Mouse (Mus musculus) heart, postnatal 36 days (tissue): ENCODE results near the gene Clec16a. TPM values are rescaled to one million over a fixed set of nuclear protein-coding genes. Genes with fewer than 3 reads are reported as not detected.
A peak's percentile ranks its signal among the peaks of the same experiment; 100 is the strongest.

Source experiments
- DNase-seq, 2 experiments: peaks; one replicate each; pipeline ENCODE4 v3.0.0; 2021 to 2022
- intact Hi-C: fragments of 180-260 bp; cut with DNase I; formaldehyde crosslinking; loops from one replicate; pipeline ENCODE4 v1.15.1; 2025
- total RNA-seq, 2 experiments: library from RNA; stranded (reverse); gene quantifications; 2 replicates each; pipeline ENCODE4 v1.2.3; 2021

Clec16a gene
- total RNA-seq, 2 experiments from 2014 or later = 52.8 TPM

DNA sequence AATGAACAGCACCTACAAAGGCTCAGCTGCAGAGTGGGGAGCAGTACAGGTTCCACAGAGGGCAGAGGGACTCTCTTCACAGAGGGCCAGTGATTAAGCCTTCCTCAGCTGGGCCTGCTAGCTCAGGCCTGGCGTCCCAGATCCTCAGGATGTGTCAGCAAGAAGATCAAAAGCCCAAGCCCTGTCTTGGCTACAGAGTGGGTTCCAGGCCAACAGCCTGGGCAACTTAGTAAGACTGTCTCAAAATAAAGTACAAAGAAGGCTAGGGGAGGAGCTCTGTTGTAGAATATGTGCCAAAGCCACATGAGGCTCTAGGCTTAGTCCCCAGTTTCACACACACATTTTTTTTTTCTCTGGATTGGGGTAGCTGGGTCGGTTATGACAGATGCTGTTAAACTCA lies 29.8 kb downstream of the Clec16a start:
- no peak for DNase-seq

DNA sequence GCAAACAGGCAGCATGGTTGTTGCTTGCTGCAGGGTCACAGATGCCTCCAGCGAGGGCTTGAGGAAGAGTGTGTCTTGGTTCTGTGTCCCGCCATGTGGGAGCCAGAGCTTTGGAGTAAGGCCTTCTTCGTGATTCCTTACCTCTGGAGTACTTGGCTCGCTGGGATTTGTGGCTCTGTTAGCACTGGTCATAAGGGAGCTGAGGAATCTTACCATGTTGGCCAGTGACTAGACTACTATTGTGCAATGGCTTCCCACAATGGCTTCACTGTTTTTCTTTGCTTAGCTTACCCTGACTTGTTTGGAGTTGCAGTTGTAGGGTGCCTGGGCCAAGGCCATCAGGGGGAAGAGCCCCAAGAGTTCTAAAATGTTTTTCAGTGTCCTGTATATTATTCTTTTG lies 30.8 kb downstream of the Clec16a start:
- intact Hi-C loops = no loop called here
- DNase-seq = no peak

More for the DNA sequence above, 29.8 kb downstream of the Clec16a start:
- intact Hi-C loops = no loop called here

DNA sequence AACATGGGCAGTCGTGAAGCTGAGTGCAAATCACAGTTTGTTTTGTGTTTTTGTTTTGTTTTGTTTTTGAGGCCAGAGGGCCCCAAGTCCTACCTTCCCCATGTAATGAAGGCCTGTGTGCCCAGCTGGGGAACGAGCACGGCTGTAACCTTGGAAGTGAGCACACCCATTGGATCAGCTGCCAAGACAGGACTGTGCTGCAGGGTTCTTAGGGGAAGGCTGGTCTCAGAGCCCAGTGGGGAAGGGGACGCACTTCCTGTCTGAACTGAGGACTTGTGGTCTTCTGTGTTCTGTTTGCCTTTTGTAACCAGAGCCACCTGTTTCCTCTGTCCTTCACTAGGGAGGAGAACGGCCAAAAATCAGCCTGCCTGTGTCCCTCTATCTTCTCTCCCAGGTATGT lies 32.4 kb downstream of the Clec16a start:
- no peak for DNase-seq
- intact Hi-C loops = no loop called here

DNA sequence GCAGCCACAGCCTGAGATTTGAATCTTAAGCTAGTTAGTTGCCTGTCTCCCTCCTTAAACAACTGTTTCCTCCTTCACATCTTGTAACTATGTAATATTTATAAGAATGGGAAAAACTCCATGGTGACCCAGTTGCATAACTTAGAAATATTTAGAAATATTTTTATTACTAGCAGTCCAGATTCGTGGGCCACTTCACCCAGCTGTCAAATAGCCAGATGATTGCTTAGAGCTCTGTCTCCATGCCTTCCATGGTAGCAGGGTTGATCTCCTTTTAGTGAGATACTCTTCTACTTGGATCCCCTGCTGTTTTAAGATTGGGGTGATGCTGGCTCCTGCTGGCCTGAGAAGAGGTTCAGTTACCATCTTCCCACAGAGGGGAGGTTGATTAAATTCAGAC lies 33.2 kb downstream of the Clec16a start:
- intact Hi-C loops = no loop called here
- DNase-seq = no peak

DNA sequence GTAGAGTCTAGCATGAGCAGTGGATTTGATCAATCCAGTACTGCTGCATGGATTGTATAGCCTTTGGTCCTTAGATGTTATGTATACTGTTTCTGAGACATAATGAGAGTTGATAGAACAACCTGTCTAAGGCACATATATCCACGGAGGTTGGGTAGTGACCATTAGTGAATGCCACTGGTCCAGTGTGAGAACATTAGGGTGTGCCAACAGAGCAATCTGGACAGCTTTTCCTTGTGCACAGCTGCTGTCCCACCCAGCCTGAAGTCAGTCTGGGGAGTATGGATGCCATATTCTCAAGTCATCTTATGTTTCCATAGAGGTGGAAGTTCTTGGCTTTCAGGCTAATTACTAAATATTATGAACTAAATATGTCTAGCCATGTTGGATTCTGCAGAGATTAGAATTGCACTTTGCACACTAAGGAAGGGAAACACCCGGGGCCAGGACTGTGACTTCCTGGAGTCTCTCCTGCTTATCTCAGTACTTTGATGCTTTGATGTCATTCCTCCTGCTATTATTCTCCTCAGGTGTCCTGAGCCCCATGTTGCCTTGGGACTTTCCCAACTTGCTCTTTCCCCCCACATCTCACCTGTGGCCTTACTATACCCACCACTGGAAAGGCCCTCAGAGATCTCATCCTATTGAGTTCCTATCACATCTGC lies 36.2 kb downstream of the Clec16a start:
- intact Hi-C loops = no loop called here

DNA sequence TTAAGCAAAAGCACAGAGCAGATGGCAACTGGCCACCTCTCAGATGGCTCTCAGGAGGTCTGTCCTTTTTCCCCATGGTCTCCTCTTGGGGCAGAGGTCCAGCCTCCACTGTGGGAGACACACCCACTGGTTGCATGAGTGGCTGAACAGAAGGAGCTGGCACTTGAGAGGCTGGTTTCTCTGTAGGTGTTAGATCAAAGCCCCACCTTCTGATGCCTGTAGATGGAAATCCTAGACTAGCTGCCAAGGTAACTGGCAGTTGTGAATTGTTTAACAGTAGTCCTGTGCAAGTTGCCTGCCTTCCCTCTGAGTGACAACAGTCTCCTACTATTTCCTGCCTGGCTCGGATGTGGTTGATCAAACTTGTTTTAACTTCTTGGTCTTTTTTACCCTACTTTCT lies 40.0 kb downstream of the Clec16a start:
- intact Hi-C loops = no loop called here

More for the DNA sequence above, 36.2 kb downstream of the Clec16a start:
- DNase-seq = no peak

DNA sequence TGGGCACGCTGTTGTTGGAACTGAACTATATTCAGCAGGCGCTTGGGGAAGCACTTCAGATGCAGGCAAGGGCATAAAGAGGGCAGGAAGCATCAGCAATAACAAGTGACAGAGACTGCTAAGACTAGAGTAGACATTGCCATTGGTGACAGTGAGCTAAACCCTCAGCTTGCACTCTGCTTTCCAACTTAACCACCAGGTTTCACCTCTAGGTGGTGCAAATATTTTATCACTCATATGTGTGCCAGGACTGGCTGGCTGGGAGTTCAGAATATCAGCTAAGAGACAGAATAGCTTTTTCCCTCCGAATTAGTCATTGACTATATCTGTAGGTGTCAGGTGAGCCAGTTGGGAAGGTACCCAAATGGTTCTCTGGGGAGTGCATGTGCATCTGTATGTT lies 41.4 kb downstream of the Clec16a start:
- DNase-seq = no peak
- intact Hi-C loops = no loop called here

More for the DNA sequence above, 40.0 kb downstream of the Clec16a start:
- no peak for DNase-seq

DNA sequence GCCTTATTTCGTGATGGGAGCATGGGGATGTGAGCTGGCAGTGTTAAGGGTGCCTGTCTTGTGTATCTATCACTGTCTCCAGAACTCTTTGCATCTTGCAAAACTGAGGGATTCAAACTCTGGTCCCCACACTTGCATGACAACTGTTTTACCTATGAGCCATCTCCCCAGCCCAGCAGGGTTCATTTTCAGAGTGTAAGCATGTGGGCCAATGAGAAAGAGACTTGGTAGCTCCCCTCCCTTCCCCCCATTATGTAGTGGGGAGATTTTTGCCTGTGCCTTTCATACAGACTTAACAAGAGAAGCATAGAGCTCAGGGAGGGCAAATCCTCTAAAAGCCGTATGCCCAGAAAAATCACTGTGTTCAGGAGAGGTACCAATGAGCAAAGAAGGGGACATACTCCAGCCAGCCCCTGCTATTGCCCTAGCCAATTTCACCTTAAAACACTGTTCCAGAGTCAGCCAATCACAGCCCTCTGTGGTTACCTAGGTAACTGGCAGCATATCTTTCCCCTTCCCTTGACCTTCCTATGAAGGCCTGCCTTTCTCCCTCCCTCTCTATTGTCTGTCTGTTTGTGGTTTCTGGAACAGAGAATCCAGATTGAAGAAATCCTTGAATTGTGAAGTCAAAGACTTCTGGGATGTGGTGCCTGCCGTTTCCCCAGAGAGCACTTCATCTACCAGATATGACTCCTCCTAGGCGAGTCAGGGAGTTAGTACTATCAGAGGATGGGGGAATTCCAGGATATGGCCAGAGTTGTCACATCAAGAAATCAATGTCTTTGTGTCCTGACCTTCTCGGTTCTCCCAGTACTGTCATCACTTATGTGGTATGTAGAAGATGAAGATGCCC lies 55.0 kb downstream of the Clec16a start:
- no peak for DNase-seq
- intact Hi-C loops = no loop called here

DNA sequence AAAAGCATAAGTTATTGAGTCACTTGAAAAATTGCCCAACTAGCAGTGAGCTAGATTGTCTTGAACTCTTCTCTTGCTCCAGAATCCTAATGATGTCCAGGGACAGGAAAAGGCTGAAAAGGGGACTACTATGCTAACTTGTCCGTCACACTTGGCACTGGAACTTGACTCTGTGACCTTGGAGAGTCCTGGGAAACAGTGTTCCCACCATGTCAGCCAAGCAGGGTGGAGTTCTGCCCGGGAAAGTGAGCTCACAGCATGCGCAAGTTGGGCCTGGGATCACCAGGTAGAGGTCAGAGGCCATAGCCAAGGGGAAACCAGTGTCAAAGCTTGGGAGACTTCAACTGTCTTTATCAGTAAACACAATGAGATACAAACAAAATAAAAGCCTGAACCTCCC lies 62.7 kb downstream of the Clec16a start:
- intact Hi-C loops = no loop called here
- DNase-seq = no peak

DNA sequence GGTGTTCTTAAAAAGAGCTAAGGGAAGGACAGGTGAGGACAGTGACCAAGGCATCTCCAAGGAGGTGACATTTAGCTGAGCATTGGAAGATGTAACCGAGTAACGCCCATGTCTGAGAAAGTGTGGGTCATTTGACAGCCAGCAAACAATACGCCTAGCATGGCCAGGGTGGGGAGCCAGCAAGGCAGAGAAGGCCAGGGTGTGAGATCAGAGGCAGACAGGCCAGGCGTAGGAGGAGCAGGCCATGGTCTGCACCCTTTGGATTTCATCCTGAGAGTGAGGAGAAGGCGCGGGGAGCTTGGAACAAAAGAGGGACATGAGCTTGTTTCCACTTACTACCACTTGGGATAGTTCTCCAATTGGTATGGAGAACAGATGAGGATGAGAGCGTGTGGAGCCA lies 64.8 kb downstream of the Clec16a start:
- peak; percentile 14 to 36 for DNase-seq
- intact Hi-C loops = no loop called here

DNA sequence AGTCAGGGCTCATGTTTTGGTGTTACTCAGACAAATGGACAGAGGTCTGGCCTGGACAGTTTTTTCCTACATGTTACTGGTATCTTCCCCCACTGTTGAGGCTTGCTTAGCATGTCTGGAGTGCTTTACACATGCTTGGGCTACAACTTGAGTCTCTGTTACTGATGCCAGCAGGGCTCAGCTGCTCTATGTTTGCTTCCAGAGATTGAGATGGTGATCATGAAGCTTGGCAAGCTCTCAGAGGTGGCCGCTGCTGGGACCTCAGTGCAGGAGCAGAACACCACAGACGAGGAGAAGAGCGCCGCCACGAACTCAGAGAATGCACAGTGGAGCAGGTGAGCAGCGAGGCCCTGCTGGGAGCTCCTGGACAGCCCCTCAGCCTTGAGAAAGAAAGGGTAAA lies 65.7 kb downstream of the Clec16a start:
- intact Hi-C loops = no loop called here
- no peak for DNase-seq

DNA sequence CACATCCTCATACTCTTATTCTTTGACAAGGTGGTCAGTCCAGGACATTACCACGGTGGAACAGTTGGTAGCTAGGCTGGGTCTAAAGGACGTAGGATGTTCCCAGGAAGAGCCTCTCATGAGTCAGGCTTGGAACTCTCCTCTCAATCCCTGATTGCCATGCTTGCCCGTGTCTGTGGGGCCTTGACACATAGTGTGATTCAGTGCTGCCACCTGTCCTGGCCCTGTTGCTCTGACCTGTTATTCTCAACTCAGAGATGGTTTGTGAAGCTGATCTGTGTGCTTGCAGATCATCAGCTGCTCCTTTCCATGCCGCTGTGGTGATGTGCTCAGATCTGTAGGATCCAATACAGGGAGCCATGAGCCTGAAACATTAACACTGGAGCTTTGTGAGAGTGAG lies 66.2 kb downstream of the Clec16a start:
- no peak for DNase-seq
- intact Hi-C loops = no loop called here

DNA sequence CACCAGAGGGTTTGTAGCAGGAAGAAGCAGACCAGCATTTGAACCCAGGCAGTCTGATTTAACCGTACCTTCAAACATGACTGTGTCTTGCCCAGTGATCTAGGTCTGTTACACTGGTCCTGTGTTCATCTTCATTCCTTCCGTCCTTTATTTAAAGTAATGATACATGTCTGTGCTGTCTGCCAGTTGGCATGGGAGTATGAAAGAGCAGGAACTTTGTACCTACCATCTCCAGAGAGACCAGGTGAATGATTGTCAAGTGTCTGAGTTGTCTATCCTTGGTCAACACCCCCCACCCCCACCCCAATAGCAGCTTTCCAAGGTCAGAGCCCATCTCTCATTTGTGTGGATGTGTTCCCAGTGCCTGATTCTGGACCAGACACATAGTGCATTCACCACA lies 68.9 kb downstream of the Clec16a start:
- intact Hi-C loops = no loop called here
- no peak for DNase-seq

DNA sequence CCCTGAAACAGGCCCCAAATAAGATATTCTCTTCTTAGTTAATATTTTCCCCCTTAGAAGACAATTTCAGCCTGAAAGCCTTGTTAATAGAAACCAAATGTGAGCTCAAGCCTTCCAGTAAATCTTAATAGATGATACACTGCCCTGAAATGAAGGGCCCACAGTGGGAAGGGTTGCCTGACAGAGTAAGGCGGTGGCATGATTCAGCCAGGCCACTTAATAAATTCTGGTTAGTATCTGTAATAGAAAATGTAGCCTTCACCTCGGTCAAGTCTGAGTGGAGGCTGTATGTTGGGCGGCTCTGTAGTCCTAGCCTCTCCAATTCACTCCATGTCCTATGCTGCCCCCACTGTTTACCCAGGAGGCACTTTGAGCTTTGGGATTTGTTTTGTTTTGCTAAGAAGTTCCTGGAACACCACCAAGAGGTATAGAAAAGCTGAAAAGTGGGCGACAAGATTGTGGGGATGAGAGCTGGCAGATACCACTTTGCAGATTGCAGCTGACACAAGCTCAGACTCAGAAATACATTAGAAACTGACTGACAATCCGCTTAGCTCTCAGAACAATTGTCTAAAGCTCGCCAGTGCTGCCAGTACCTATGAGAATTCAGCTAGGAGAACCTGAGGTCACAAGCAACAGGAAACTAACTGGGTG lies 75.9 kb downstream of the Clec16a start:
- DNase-seq = no peak
- intact Hi-C loops = no loop called here

DNA sequence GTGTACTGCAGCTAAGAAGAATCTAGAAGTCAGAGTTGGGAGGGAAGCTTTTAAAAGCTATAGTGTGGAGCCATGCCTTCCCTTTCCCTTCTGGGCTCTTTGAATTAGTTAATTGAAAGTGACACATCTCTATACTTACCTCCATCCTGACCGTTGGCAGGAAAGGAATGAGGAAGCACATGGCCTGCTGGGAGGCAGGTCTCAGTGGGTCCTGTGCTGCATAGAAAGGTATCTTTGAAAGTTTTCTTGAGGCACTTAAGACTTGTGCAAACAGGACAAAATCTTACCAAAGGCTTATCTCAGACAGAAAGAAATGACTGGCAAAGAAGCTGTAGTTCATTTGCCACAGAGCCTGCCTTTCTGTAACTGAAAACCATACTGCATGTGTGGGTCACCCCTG lies 76.6 kb downstream of the Clec16a start:
- no peak for DNase-seq
- intact Hi-C loops = no loop called here

DNA sequence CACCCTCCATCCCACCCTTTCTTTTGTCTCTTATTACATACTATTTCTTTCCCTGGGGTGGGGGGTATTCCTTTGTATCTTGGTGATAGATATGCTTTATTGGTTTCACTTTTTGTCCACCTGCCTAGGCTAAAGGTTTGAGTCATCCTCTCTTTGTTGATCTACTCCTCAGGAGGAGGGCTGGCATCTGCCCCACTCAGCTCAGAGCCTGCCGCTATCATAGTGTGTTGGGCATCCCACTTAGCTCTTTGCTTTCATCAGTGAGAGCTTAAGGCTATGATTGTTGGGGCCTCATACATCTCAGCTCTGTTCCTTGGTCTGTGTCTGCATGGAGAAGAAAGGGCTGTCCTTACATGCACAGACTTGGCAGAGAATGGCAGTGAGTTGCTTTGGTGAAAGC lies 81.0 kb downstream of the Clec16a start:
- intact Hi-C loops = no loop called here

DNA sequence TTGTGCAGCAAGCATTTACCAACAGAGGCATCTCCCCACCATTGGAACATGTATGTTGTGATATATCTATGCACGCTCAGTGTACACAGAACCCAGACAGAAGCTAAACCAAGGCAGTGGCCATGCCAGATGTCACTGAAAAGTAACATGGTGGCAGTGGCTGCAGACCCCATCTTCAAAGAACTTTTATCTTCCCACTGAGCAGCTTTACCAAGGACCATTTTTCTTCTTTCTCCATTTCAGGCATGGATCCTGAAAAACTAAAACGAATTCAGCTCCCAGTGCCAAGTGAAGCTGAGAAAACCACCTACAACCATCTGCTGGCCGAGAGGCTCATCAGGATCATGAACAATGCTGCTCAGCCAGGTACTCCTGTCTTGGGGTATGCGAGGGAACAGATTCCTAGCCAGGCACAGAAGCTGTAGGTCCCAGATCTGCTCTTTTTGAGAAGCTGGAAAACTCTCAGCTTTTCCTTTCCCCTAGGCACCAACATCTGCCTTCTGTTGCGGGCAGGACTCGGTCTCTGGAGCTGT lies 82.1 kb downstream of the Clec16a start:
- intact Hi-C loops = no loop called here
- no peak for DNase-seq

More for the DNA sequence above, 81.0 kb downstream of the Clec16a start:
- DNase-seq = no peak

DNA sequence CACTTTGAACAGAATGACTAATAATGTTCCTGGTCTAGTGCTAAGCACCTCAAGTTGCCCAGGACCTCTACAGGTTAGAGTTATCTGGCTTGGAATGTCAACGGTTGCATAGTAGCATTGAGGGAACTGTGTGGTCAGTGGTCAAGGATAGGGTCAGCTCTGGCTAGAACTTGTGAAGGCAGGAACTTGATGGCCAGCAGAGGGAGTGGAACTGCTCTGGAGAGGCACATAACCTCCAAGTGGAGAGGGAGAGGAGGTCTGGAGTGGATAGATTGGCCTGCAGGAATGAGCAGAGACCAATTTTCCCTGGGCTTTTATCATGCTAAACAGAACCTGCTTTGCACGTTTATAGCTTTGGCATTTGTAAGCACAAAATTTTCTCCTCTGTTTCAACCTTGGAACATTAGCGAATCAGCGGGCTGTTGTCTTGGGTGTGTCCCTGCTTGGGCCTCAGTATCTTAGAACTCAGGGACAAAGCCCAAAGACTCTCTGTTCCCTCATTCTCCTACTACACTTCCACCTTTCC lies 83.0 kb downstream of the Clec16a start:
- DNase-seq = no peak
- intact Hi-C loops = no loop called here

DNA sequence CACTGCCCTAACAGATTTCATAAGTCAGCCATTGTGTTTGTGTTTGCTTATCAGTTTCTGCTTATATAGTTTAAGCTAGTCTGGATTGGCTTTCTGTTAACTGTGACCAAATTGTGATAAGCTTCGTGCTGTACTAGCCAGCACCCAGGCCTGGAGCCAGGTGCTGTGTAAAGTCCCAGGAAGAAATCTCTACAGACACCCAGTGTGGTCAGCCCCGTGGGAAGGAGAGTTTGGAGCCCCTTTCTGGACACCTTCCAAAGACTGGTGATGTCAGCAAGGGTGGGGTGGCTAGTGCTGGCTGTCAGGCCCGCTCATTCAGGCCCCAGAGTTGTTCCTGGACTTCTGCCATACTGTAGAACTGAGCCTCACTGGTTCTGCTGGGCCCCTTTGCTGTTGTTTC lies 83.8 kb downstream of the Clec16a start:
- intact Hi-C loops = no loop called here
- peak; percentile 26 to 44 for DNase-seq

DNA sequence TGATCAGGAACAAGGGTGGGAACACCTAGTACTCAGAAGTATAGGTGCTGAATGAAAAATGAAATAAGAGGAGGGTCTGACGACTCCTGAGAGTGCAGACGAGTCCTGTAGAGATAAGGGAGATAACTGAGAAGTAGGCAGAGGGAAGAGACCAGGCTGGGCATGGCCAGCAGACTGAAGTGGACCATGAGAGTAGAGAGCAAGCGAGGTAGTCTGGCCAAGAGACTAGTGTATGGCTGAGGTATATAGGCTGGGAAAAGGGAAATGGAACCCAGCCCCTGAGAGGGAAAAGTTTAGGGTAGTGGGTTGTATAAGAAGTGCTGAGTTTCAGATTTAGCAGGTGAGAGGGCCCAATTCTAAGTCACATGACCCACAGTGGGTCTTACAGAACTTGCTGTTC lies 84.2 kb downstream of the Clec16a start:
- intact Hi-C loops = no loop called here
- no peak for DNase-seq

DNA sequence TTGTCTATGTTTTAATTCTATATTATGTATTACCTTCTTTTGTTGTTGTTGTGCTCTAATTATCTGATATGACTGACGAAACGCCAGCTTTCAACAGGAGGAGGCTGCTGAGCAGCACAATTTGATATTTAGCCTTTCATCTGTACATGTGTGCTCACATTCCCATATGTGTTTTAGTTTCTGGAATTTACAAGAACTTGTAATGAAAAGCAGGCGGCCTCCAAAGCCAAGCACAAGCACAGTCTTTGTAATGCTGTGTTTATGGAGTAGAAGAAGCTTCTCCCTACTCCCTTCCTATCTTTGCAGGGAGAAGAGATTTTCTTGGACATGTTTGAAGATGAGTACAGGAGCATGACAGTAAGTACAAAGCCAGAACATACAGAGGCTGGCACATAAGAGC lies 89.8 kb downstream of the Clec16a start:
- DNase-seq = no peak
- intact Hi-C loops = no loop called here
